Mouse (Mus musculus) spleen, adult 2 months (tissue): ENCODE measurements around the gene Tlk2. TPM values are rescaled to one million over a fixed set of nuclear protein-coding genes. Genes with fewer than 3 reads are reported as not detected.

ENCODE experiments used
- DNase-seq, 2 experiments: peaks; one replicate each; pipeline versions ENCODE4 v3.0.0 to v3.0.0-alpha.2; 2012 to 2021; ENCODE audit warnings: low spot score in 2 of 2, low read depth in 1 of 2
- H3K27ac ChIP-seq: fragments of 200-500 bp; 2 replicates; pipeline ENCODE4 v1.5.1; 2012; ENCODE audit warnings: low read length, inconsistent platforms; ENCODE audit not compliant: insufficient read depth
- H3K27me3 ChIP-seq: fragments of 200-500 bp; 2 replicates; pipeline ENCODE4 v1.6.1; 2012; ENCODE audit warnings: mild to moderate bottlenecking, moderate library complexity, low read length, inconsistent platforms; ENCODE audit not compliant: control insufficient read depth, insufficient read depth
- H3K36me3 ChIP-seq: fragments of 200-500 bp; 2 replicates; pipeline ENCODE4 v1.6.1; 2012; ENCODE audit warnings: mild to moderate bottlenecking, low read length, inconsistent platforms; ENCODE audit not compliant: control insufficient read depth, insufficient read depth
- H3K4me1 ChIP-seq: fragments of 200-500 bp; 2 replicates; pipeline ENCODE4 v1.6.1; 2011; ENCODE audit warnings: inconsistent platforms; ENCODE audit not compliant: control insufficient read depth, insufficient read depth, insufficient read length
- H3K4me3 ChIP-seq: fragments of 200-500 bp; 2 replicates; pipeline ENCODE4 v1.5.1; 2011; ENCODE audit warnings: mild to moderate bottlenecking, inconsistent platforms; ENCODE audit not compliant: insufficient read depth, insufficient read length; ENCODE audit errors: extremely low read depth
- CTCF ChIP-seq: fragments of 200-500 bp; IDR thresholded peaks from 2 replicates; pipeline ENCODE4 v1.5.1; 2011; ENCODE audit warnings: mild to moderate bottlenecking, inconsistent platforms; ENCODE audit not compliant: insufficient read depth, insufficient read length, insufficient replicate concordance; ENCODE audit errors: extremely low read depth
- POLR2A ChIP-seq: fragments of 200-500 bp; IDR thresholded peaks from 2 replicates; pipeline ENCODE4 v1.6.1; 2011; ENCODE audit warnings: low read depth, low read length, inconsistent platforms
- WGBS: fragments of 180-500 bp; shearing (Covaris S2); methylation state at CpG from one replicate; pipeline ENCODE4 v1.1.7; 2018; 5-methylcytosine and 5-hydroxymethylcytosine counted together
- polyA plus RNA-seq: library from polyadenylated mRNA; depleted of rRNA; stranded (reverse); fragments of >200 nt; gene quantifications from 2 replicates; pipeline ENCODE4 v1.2.3, GENCODE M21; 2012

Tlk2 gene
- polyA plus RNA-seq, 1 experiment = 9.0 TPM

DNA sequence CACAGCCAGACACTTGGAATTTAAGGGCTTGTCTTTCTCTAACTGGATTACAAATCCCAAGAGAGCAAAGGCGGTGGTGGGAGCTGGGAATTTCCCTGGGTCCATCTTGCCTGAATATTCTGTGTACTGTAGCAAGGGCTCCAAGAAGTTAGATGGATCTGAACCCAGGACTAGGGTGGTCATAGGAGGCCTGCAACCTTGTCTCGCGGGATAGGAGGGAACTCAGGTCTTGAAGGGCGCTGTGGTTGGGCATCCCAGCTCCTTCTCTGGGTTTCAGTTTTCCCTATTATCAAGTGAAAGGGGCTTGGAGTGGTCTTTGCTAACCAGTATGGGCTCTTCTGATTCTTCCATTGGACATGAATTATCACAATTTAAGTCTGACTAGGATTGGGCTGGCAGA lies 137.5 kb downstream of the Tlk2 start:
- TF ChIP-seq CTCF = no peak
- TF ChIP-seq POLR2A = no peak
- H3K4me3 ChIP-seq = no peak overlapping the region
- DNase-seq = no peak
- 93% methylated on average over 4 of the region's 4 CpGs for WGBS
- no peaks in the 10 kb centered on the region for H3K27me3 ChIP-seq
- no peaks in the 10 kb centered on the region for H3K4me1 ChIP-seq
- H3K27ac ChIP-seq = no peak overlapping the region
- H3K36me3 ChIP-seq = no peaks in the 10 kb centered on the region

DNA sequence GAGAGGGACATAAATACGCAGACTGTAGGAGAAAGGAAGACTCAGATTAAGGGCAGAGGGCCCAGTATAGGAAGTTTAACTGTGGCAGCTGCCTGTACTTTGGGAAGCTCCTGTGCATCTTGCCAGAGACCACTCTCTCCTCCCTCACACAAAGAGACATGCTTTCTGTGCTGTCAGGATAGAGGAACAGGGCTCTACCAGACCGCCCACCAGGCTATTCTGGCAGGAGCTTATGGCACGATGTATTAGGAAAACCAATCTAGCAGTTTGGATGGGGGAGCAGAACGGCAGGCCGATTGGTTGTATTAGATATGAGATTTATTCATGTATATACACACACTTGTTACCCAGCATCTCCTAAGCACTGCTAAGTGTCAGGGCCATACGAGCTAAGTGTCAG lies 139.2 kb downstream of the Tlk2 start:
- Histone ChIP-seq H3K27me3 (no peaks in the 10 kb centered on the region), H3K27ac (no peak overlapping the region), H3K4me3 (no peak overlapping the region), H3K36me3 (no peaks in the 10 kb centered on the region), H3K4me1 (no peaks in the 10 kb centered on the region)
- no peak for TF ChIP-seq POLR2A
- WGBS = 91% methylated on average over 6 of the region's 6 CpGs
- DNase-seq = no peak

DNA sequence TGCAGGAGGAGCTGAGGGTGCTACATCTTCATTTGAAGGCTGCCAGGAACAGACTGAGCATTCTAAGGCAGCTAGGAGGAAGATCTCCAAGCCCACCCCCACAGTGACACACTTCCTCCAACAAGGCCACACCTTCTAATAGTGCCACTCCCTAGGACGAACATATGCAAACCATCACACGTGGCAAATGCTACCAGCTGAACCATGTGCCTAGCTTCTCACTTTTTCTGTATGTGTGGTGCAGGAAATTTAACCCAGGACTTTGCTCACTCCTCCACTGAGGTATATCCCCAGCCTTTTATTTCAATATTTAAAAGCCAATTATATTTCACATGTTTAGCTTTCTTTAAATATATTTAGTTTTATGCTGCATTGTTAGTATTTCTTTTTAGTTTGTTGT lies 142.5 kb downstream of the Tlk2 start:
- no peak for TF ChIP-seq POLR2A
- no peak for TF ChIP-seq CTCF
- Histone ChIP-seq H3K4me3 (no peak overlapping the region), H3K4me1 (no peaks in the 10 kb centered on the region), H3K36me3 (no peaks in the 10 kb centered on the region), H3K27ac (no peak overlapping the region), H3K27me3 (no peaks in the 10 kb centered on the region)
- DNase-seq = no peak
- WGBS = 22% methylated on average over 2 of the region's 2 CpGs

DNA sequence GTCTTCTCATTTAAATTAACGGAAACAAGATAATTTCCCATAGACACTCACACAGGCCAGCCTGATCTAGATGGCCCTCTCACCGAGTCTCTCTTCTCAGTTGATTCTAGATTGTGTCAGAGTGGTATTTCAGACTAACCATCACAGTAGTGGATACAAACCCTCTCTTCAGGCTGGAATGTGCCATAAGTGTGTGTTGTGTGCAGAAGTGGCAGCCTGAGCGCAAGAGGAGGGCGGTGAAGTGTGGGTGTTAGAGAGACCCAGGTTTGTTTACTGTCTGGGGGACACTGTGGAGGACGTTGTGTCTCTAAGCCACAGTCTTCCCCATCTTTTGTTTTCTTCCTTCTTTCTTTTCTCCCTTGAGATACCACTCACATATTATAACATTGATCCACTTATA lies 144.9 kb downstream of the Tlk2 start:
- Histone ChIP-seq H3K27ac (no peak overlapping the region), H3K4me3 (no peak overlapping the region), H3K36me3 (no peaks in the 10 kb centered on the region), H3K4me1 (no peaks in the 10 kb centered on the region), H3K27me3 (no peaks in the 10 kb centered on the region)
- TF ChIP-seq POLR2A (no peak), CTCF (no peak)
- no peak for DNase-seq
- WGBS = 81% methylated on average over 5 of the region's 5 CpGs

DNA sequence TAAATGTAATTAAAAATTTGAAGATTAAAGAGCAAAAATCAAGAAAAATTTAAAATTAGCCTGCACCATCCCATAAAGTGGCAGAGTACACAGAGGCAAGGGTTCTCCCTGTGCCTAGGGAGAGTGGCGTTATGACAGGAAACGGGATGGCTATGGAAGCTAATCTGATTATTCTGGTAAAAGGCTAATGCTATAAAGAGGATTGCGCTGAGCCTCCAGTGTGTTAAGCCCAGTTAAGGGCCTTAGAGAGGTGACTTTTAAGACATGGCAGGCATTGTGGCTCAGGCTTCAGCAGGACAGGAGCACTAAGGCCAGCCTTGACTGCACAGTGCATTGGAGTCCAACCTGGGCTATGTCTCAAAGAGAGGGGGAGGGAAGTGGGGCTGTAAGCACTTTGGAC lies 148.5 kb downstream of the Tlk2 start:
- 95% methylated on average over 3 of the region's 3 CpGs for WGBS
- TF ChIP-seq CTCF (no peak), POLR2A (no peak)

DNA sequence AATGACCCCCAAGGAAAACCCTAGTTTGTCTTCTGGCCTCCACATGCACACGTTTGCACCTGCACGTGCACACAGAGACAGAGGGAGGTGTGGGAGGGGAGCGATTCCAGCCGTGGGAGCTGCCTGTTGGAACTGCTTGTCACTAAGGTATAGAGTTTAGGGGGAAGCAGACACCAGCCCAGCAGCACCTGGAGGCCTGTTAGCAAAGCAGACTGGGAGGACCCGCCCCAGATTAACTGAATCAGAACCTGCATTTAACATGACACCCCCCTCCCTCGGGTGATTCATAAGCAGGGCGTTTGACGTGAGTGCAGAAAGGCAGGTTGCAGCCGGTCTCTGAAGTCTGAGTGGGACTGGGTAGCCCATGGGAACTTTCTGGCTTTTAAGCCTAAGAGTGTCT lies 151.4 kb downstream of the Tlk2 start:
- WGBS = 84% methylated on average over 9 of the region's 9 CpGs
- no peak for TF ChIP-seq CTCF
- no peak for TF ChIP-seq POLR2A
- H3K4me3 ChIP-seq = no peak overlapping the region
- no peaks in the 10 kb centered on the region for H3K36me3 ChIP-seq
- H3K27ac ChIP-seq = no peak overlapping the region
- H3K27me3 ChIP-seq = no peaks in the 10 kb centered on the region
- no peak for DNase-seq
- no peaks in the 10 kb centered on the region for H3K4me1 ChIP-seq

More for the DNA sequence above, 148.5 kb downstream of the Tlk2 start:
- Histone ChIP-seq H3K27me3 (no peaks in the 10 kb centered on the region), H3K27ac (no peak overlapping the region), H3K36me3 (no peaks in the 10 kb centered on the region), H3K4me1 (no peaks in the 10 kb centered on the region), H3K4me3 (no peak overlapping the region)
- DNase-seq = no peak

DNA sequence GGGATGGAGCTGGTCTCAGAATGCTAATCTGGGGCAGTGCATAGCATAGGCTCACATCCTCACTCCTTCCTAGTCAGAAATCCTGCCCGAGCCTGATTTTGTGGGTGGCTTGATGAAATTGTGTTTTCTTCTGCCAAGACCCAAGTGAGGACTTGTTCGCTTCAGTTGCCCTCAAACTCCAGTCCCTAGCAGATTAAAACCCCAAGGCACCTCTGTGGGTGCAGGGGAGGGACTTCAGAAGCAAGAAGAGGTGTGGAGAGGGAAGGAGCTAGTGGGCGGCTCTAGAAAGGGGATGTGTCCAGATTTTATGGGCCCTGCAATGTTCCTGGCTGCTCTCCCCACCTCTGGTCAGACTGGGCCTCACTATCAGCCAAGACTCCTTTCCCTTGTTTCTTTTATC lies 152.5 kb downstream of the Tlk2 start:
- TF ChIP-seq POLR2A (no peak), CTCF (no peak)
- DNase-seq = no peak
- Histone ChIP-seq H3K4me1 (no peaks in the 10 kb centered on the region), H3K27me3 (no peaks in the 10 kb centered on the region), H3K4me3 (no peak overlapping the region), H3K36me3 (no peaks in the 10 kb centered on the region), H3K27ac (no peak overlapping the region)
- WGBS = 72% methylated on average over 3 of the region's 3 CpGs
